Comparison of ENCODE assay signal across 9 mouse cellular contexts in the genomic region with DNA sequence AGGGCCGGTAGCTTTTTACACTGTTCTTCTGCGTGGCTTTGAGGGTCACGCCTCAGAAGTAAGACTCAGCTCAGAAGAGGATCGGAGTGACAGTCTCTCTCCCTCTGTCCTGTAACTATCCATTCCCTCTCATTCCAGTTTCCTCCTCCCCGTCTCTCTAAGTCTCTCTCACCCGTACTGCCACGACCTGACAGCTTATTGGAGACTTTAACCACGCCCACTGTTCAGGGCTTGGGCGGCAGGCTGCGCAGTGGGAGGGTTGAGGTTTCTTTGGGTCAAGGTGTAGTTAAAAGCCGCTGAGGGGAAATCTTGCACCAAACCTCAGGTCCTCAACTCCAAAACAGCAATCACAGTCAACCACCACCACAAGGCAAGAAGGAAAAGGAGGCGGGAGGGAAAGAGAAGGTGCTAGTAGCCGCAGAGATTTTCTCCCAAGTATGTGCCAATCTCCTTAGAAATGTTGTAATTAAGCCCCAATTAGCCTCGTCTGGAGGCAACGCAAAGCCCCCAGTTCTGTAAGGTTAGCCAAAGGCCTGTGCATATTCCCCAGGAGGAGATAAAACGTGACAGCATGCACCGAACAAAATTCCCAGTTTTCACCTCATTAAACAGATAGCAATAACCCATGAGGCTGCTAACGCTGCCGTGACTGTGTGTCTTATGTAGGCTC. TPM values are rescaled to one million over a fixed set of nuclear protein-coding genes. Genes with fewer than 3 reads are reported as not detected.
DNase-seq lines count a peak whose midpoint lies in the region; ATAC-seq lines count a peak whose summit lies in the region.
"Had no signal": no experiment of that assay in that cellular context is flagged by ENCODE, and none has a peak within 500 bp of the region (broad histone marks: within the 10 kb centered on the region; RNA-seq: fewer than 3 reads in every experiment).

No protein-coding gene starts in this region.

- peak overlapping the region; percentile 12; the same call in 1 of the 2 replicates for H3K4me3 ChIP-seq in embryonic facial prominence, embryonic 15.5 days (replicated peaks)
- H3K4me3 ChIP-seq in kidney, embryonic 15.5 days (replicated peaks): peak overlapping the region; percentile 27
- peak overlapping the region; percentile 4; the same call in 1 of the 2 replicates for H3K4me3 ChIP-seq in midbrain, embryonic 12.5 days
- H3K4me3 ChIP-seq: erythroblast, embryonic 14.5 days had no signal

- no peaks in the 10 kb centered on the region for H3K36me3 ChIP-seq in embryonic facial prominence, embryonic 15.5 days
- no peaks in the 10 kb centered on the region for H3K36me3 ChIP-seq in kidney, embryonic 15.5 days
- no peaks in the 10 kb centered on the region for H3K36me3 ChIP-seq in midbrain, embryonic 12.5 days

- H3K27me3 ChIP-seq in embryonic facial prominence, embryonic 15.5 days: peaks cover 8% of the 10 kb centered on the region
- peaks cover 13% of the 10 kb centered on the region for H3K27me3 ChIP-seq in kidney, embryonic 15.5 days
- peaks cover 19% of the 10 kb centered on the region; the same call in 1 of the 2 replicates for H3K27me3 ChIP-seq in midbrain, embryonic 12.5 days

- DNase-seq in frontal cortex, adult 2 months (ENCODE audit: extremely low spot score in 1 of 2, low spot score in 1 of 2): no peak
- DNase-seq in testis, postnatal 10 days (ENCODE audit: low spot score): no peak
- DNase-seq in T-cell, adult 2 months (ENCODE audit: low spot score): no peak
- no peak for DNase-seq in gastrocnemius, postnatal 10 days

- 19% methylated on average over 19 of the region's 19 CpGs for WGBS in embryonic facial prominence, embryonic 15.5 days
- 8% methylated on average over 19 of the region's 19 CpGs for WGBS in kidney, embryonic 15.5 days
- 19% methylated on average over 19 of the region's 19 CpGs for WGBS in midbrain, embryonic 12.5 days

- peaks cover 8% of the 10 kb centered on the region; the same call in 1 of the 2 replicates for H3K4me1 ChIP-seq in embryonic facial prominence, embryonic 15.5 days
- peaks cover 15% of the 10 kb centered on the region for H3K4me1 ChIP-seq in kidney, embryonic 15.5 days
- peaks cover 15% of the 10 kb centered on the region for H3K4me1 ChIP-seq in midbrain, embryonic 12.5 days

- H3K27ac ChIP-seq in embryonic facial prominence, embryonic 15.5 days (replicated peaks): no peak overlapping the region
- H3K27ac ChIP-seq in kidney, embryonic 15.5 days: no peak overlapping the region
- H3K27ac ChIP-seq in midbrain, embryonic 12.5 days (replicated peaks): no peak overlapping the region

- no peaks in the 10 kb centered on the region for H3K9me3 ChIP-seq in embryonic facial prominence, embryonic 15.5 days (replicated peaks)
- no peaks in the 10 kb centered on the region for H3K9me3 ChIP-seq in kidney, embryonic 15.5 days (replicated peaks)
- no peaks in the 10 kb centered on the region for H3K9me3 ChIP-seq in midbrain, embryonic 12.5 days

- peak; percentile 13; the same call in 1 of the 2 replicates for ATAC-seq in frontal cortex, adult (ENCODE audit: low TSS enrichment)
- 0 out of 2 replicates have a peak, but pooled peaks have one; percentile 35 for ATAC-seq in embryonic facial prominence, embryonic 15.5 days (ENCODE audit: insufficient number of reproducible peaks, low FRiP score, low TSS enrichment, low read depth)
- ATAC-seq in kidney, embryonic 15.5 days (replicated peaks; ENCODE audit: low FRiP score): 0 out of 2 replicates have a peak, but pooled peaks have one; percentile 49
- ATAC-seq in midbrain, embryonic 12.5 days (ENCODE audit: low FRiP score, low read depth): no peak

- H3K9ac ChIP-seq in embryonic facial prominence, embryonic 15.5 days: 0 out of 2 replicates have a peak overlapping the region, but pooled peaks have one; percentile 4
- H3K9ac ChIP-seq in kidney, embryonic 15.5 days: no peak overlapping the region
- H3K9ac ChIP-seq in midbrain, embryonic 12.5 days (replicated peaks): no peak overlapping the region

- H3K4me2 ChIP-seq in embryonic facial prominence, embryonic 15.5 days (replicated peaks): peak overlapping the region; percentile 47
- H3K4me2 ChIP-seq in kidney, embryonic 15.5 days: peak overlapping the region; percentile 56
- peak overlapping the region; percentile 38 for H3K4me2 ChIP-seq in midbrain, embryonic 12.5 days (replicated peaks)

RNA-seq across cellular contexts. Expression of gene Sec63, which starts 45.8 kb away (rescaled TPM):
- 48.5 and 58.9 TPM in 2 replicates for polyA plus RNA-seq in frontal cortex, adult 2 months (2012; rRNA removed)
- 23.1 and 27.8 TPM in 2 replicates for polyA plus RNA-seq in embryonic facial prominence, embryonic 15.5 days (2015; fragmentation: Nextera tagmentation; extraction: Ambion mirVana)
- polyA plus RNA-seq in kidney, embryonic 15.5 days (2015; fragmentation: Nextera tagmentation; extraction: Ambion mirVana): 23.6 and 25.1 TPM in 2 replicates
- 33.2 and 34.7 TPM in 2 replicates for polyA plus RNA-seq in midbrain, embryonic 12.5 days (2016; fragmentation: Nextera tagmentation; extraction: Ambion mirVana)
- 10 to 100 TPM; 24.1 to 31.7 TPM for total RNA-seq in gastrocnemius, postnatal 10 days (2021)
